Mouse (Mus musculus) liver, embryonic 12.5 days (tissue): ENCODE results near the gene Myo1c. TPM values are rescaled to one million over a fixed set of nuclear protein-coding genes. Genes with fewer than 3 reads are reported as not detected.

Experiments used
- ATAC-seq: fragments of 200-750 bp; cut with Nextera tagmentation; 2 replicates; pipeline ENCODE4 v1.8.0; 2017; ENCODE audit warnings: moderate number of reproducible peaks, mild to moderate bottlenecking, moderate library complexity
- H3K27ac ChIP-seq: fragments of 300-500 bp; sonication (generic); 2 replicates; pipeline ENCODE4 v1.5.1; 2016; ENCODE audit warnings: mild to moderate bottlenecking
- H3K27me3 ChIP-seq: fragments of 300-500 bp; sonication (generic); replicated peaks from 2 replicates; pipeline ENCODE4 v1.6.1; 2016; ENCODE audit warnings: mild to moderate bottlenecking, moderate library complexity
- H3K36me3 ChIP-seq: fragments of 300-500 bp; sonication (generic); 2 replicates; pipeline ENCODE4 v1.6.1; 2016; ENCODE audit warnings: mild to moderate bottlenecking, moderate library complexity
- H3K4me1 ChIP-seq: fragments of 300-500 bp; sonication (generic); 2 replicates; pipeline ENCODE4 v1.6.1; 2016
- H3K4me2 ChIP-seq: fragments of 300-500 bp; sonication (generic); 2 replicates; pipeline ENCODE4 v1.6.1; 2016; ENCODE audit warnings: mild to moderate bottlenecking, moderate library complexity
- H3K4me3 ChIP-seq: fragments of 300-500 bp; sonication (generic); 2 replicates; pipeline ENCODE4 v1.5.1; 2016; ENCODE audit warnings: mild to moderate bottlenecking, moderate library complexity
- H3K9ac ChIP-seq: fragments of 300-500 bp; sonication (generic); 2 replicates; pipeline ENCODE4 v1.6.1; 2016; ENCODE audit warnings: mild to moderate bottlenecking, moderate library complexity
- H3K9me3 ChIP-seq: fragments of 300-500 bp; sonication (generic); replicated peaks from 2 replicates; pipeline ENCODE4 v1.6.1; 2016; ENCODE audit warnings: mild to moderate bottlenecking, moderate library complexity
- WGBS: fragments of 180-500 bp; shearing (Covaris S2); methylation state at CpG from one replicate; pipeline ENCODE4 v1.1.7; 2016; ENCODE audit not compliant: insufficient replicate concordance; 5-methylcytosine and 5-hydroxymethylcytosine counted together
- polyA plus RNA-seq: library from polyadenylated mRNA; unstranded; fragments of >200 nt; fragmentation: Nextera tagmentation; extraction: Ambion mirVana; gene quantifications from 2 replicates; pipeline ENCODE4 v1.2.1, GENCODE M21; 2016

Gene Myo1c
- polyA plus RNA-seq, 1 experiment from 2014 or later, result 35.5 TPM

- Histone ChIP-seq H3K4me3 (no peak overlapping the region), H3K9me3 (no peaks in the 10 kb centered on the region), H3K4me2 (no peak overlapping the region), H3K27ac (no peak overlapping the region), H3K4me1 (no peaks in the 10 kb centered on the region), H3K9ac (no peak overlapping the region), H3K36me3 (peaks cover 98% of the 10 kb centered on the region), H3K27me3 (no peaks in the 10 kb centered on the region)
- WGBS, result 88% methylated on average over 5 of the region's 5 CpGs
- ATAC-seq, result no peak
These were observed 50.3 kb downstream of the Myo1c start for GRCm38 (mm10) chr11:75700557-75700956.

GRCm38 (mm10) chr11:75702761-75703160, 52.5 kb downstream of the Myo1c start:
- no peak for ATAC-seq
- WGBS, result 85% methylated on average over 6 of the region's 6 CpGs

GRCm38 (mm10) chr11:75703748-75704147, 53.4 kb downstream of the Myo1c start:
- H3K4me3 ChIP-seq, result no peak overlapping the region
- H3K4me1 ChIP-seq, result no peaks in the 10 kb centered on the region
- 89% methylated on average over 2 of the region's 2 CpGs for WGBS
- no peak overlapping the region for H3K4me2 ChIP-seq
- no peaks in the 10 kb centered on the region for H3K9me3 ChIP-seq
- H3K9ac ChIP-seq, result no peak overlapping the region
- no peaks in the 10 kb centered on the region for H3K27me3 ChIP-seq
- no peak for ATAC-seq
- peaks cover 87% of the 10 kb centered on the region for H3K36me3 ChIP-seq
- H3K27ac ChIP-seq, result no peak overlapping the region

More at GRCm38 (mm10) chr11:75702761-75703160, 52.5 kb downstream of the Myo1c start:
- no peaks in the 10 kb centered on the region for H3K27me3 ChIP-seq
- peaks cover 94% of the 10 kb centered on the region for H3K36me3 ChIP-seq
- H3K4me1 ChIP-seq, result no peaks in the 10 kb centered on the region
- no peak overlapping the region for H3K9ac ChIP-seq
- H3K27ac ChIP-seq, result no peak overlapping the region
- H3K4me3 ChIP-seq, result no peak overlapping the region
- H3K9me3 ChIP-seq, result no peaks in the 10 kb centered on the region
- no peak overlapping the region for H3K4me2 ChIP-seq

GRCm38 (mm10) chr11:75713949-75714348, 63.6 kb downstream of the Myo1c start:
- 64% methylated on average over 1 of the region's 1 CpGs for WGBS
- no peak for ATAC-seq
- H3K4me3 ChIP-seq, result no peak overlapping the region

GRCm38 (mm10) chr11:75715556-75715955, 65.3 kb downstream of the Myo1c start:
- Histone ChIP-seq H3K4me2 (no peak overlapping the region), H3K27ac (no peak overlapping the region), H3K36me3 (no peaks in the 10 kb centered on the region), H3K27me3 (no peaks in the 10 kb centered on the region), H3K9ac (no peak overlapping the region), H3K4me1 (peaks cover 4% of the 10 kb centered on the region; the same call in 1 of the 2 replicates), H3K4me3 (no peak overlapping the region), H3K9me3 (no peaks in the 10 kb centered on the region)
- no peak for ATAC-seq
- 48% methylated on average over 12 of the region's 12 CpGs for WGBS

More at GRCm38 (mm10) chr11:75713949-75714348, 63.6 kb downstream of the Myo1c start:
- Histone ChIP-seq H3K4me1 (peaks cover 4% of the 10 kb centered on the region; the same call in 1 of the 2 replicates), H3K27ac (no peak overlapping the region), H3K36me3 (no peaks in the 10 kb centered on the region), H3K9me3 (no peaks in the 10 kb centered on the region), H3K27me3 (no peaks in the 10 kb centered on the region), H3K9ac (no peak overlapping the region), H3K4me2 (no peak overlapping the region)

- no peak for ATAC-seq
- no peak overlapping the region for H3K4me3 ChIP-seq
- H3K36me3 ChIP-seq, result no peaks in the 10 kb centered on the region
- 76% methylated on average over 8 of the region's 8 CpGs for WGBS
- no peak overlapping the region for H3K27ac ChIP-seq
- H3K27me3 ChIP-seq, result no peaks in the 10 kb centered on the region
- H3K9me3 ChIP-seq, result 0 out of 2 replicates have a peak, but pooled peaks cover 4% of the 10 kb centered on the region
- no peak overlapping the region for H3K4me2 ChIP-seq
- peaks cover 4% of the 10 kb centered on the region; the same call in 1 of the 2 replicates for H3K4me1 ChIP-seq
- no peak overlapping the region for H3K9ac ChIP-seq
These were observed 66.5 kb downstream of the Myo1c start for GRCm38 (mm10) chr11:75716661-75717325.

GRCm38 (mm10) chr11:75722339-75722738, 72.0 kb downstream of the Myo1c start:
- 0 out of 2 replicates have a peak, but pooled peaks cover 4% of the 10 kb centered on the region for H3K9me3 ChIP-seq
- no peak overlapping the region for H3K27ac ChIP-seq
- no peak overlapping the region for H3K4me2 ChIP-seq
- WGBS, result 32% methylated on average over 4 of the region's 4 CpGs
- no peaks in the 10 kb centered on the region for H3K27me3 ChIP-seq
- H3K4me1 ChIP-seq, result no peaks in the 10 kb centered on the region
- H3K9ac ChIP-seq, result no peak overlapping the region
- ATAC-seq, result no peak
- H3K36me3 ChIP-seq, result no peaks in the 10 kb centered on the region
- no peak overlapping the region for H3K4me3 ChIP-seq

Other genes starting within 250 kb of the Myo1c start
- gene Serpinf1, start 227.8 kb upstream of the Myo1c start, polyA plus RNA-seq, result 158 and 172 TPM in 2 replicates
- gene Serpinf2, start 210.9 kb upstream of the Myo1c start, polyA plus RNA-seq, result 351 and 375 TPM in 2 replicates
- 24.8 and 25.0 TPM in 2 replicates for gene Wdr81, start 195.8 kb upstream of the Myo1c start, polyA plus RNA-seq
- gene Tlcd2, start 188.8 kb upstream of the Myo1c start, polyA plus RNA-seq, result 19.6 and 21.4 TPM in 2 replicates
- 46.6 and 47.9 TPM in 2 replicates for gene Prpf8, start 163.7 kb upstream of the Myo1c start, polyA plus RNA-seq
- gene Rilp, start 140.4 kb upstream of the Myo1c start, polyA plus RNA-seq, result 0.89 and 1.2 TPM in 2 replicates
- 5.2 TPM in 2 replicates for gene Scarf1, start 137.0 kb upstream of the Myo1c start, polyA plus RNA-seq
- 5.9 and 6.3 TPM in 2 replicates for gene Slc43a2, start 118.8 kb upstream of the Myo1c start, polyA plus RNA-seq
- 65.7 and 69.3 TPM in 2 replicates for gene Pitpna, start 62.4 kb upstream of the Myo1c start, polyA plus RNA-seq
- 15.0 and 15.8 TPM in 2 replicates for gene Inpp5k, start 19.5 kb upstream of the Myo1c start, polyA plus RNA-seq
- 50.2 and 53.6 TPM in 2 replicates for gene Crk, start 28.8 kb downstream of the Myo1c start, polyA plus RNA-seq
- gene Ywhae, start 82.4 kb downstream of the Myo1c start, polyA plus RNA-seq, result 405 and 415 TPM in 2 replicates
- gene Doc2b, start 145.5 kb downstream of the Myo1c start, polyA plus RNA-seq, result 0.05 and 0.12 TPM in 2 replicates